Mouse (Mus musculus) CH12.LX (cell line): ENCODE measurements around the gene Neu2.

Experiments used
- MAZ ChIP-seq: IDR thresholded peaks from 2 replicates; pipeline ENCODE4 v1.6.1; 2012; ENCODE audit warnings: low read depth, mild to moderate bottlenecking, inconsistent platforms, low read length, improper control_type of control experiment, moderate library complexity
- POLR2A ChIP-seq: IDR thresholded peaks from 2 replicates; pipeline ENCODE4 v1.6.1; 2011; ENCODE audit warnings: low read depth, mild to moderate bottlenecking, improper control_type of control experiment, low read length
- ZKSCAN1 ChIP-seq: IDR thresholded peaks from 2 replicates; pipeline ENCODE4 v1.6.1; 2012; ENCODE audit warnings: low read depth, inconsistent platforms, low read length, improper control_type of control experiment, borderline replicate concordance

GRCm38 (mm10) chr1:87594671-87595070 is 85.0 kb downstream of the Neu2 start:
- TF ChIP-seq POLR2A, result no peak
- TF ChIP-seq MAZ, result no peak
- TF ChIP-seq ZKSCAN1, result no peak
